Mouse (Mus musculus) liver, adult 2 months (tissue): Measurements from ENCODE around the gene Hsf2bp. TPM values are rescaled to one million over a fixed set of nuclear protein-coding genes. Genes with fewer than 3 reads are reported as not detected.

Source experiments
- DNase-seq: peaks from one replicate; pipeline ENCODE4 v3.0.0-alpha.2; 2011; ENCODE audit warnings: low read depth, low spot score; ENCODE audit errors: extremely low read depth
- H3K27ac ChIP-seq: fragments of 200-500 bp; replicated peaks from 2 replicates; pipeline ENCODE4 v1.5.1; 2012; ENCODE audit warnings: low read depth, mild to moderate bottlenecking, control low read depth, inconsistent platforms, low read length; ENCODE audit not compliant: insufficient read depth
- H3K27me3 ChIP-seq: fragments of 200-500 bp; 2 replicates; pipeline ENCODE4 v1.6.1; 2012; ENCODE audit warnings: mild to moderate bottlenecking, moderate library complexity, low read length, inconsistent platforms; ENCODE audit not compliant: control insufficient read depth, insufficient read depth
- H3K36me3 ChIP-seq: fragments of 200-500 bp; 2 replicates; pipeline ENCODE4 v1.6.1; 2012; ENCODE audit warnings: low read length, inconsistent platforms; ENCODE audit not compliant: control insufficient read depth, insufficient read depth
- H3K4me1 ChIP-seq: fragments of 200-500 bp; 2 replicates; pipeline ENCODE4 v1.6.1; 2011; ENCODE audit warnings: low read length; ENCODE audit not compliant: control insufficient read depth, insufficient read depth
- H3K4me3 ChIP-seq: fragments of 200-500 bp; 2 replicates; pipeline ENCODE4 v1.5.1; 2011; ENCODE audit warnings: low read depth, mild to moderate bottlenecking, control low read depth, low read length, moderate library complexity; ENCODE audit not compliant: insufficient read depth
- H3K79me2 ChIP-seq: fragments of 200-500 bp; 2 replicates; pipeline ENCODE4 v1.6.1; 2012; ENCODE audit warnings: inconsistent platforms, mild to moderate bottlenecking, low read length, moderate library complexity; ENCODE audit not compliant: control insufficient read depth, insufficient read depth
- H3K9ac ChIP-seq: fragments of 200-500 bp; 2 replicates; pipeline ENCODE4 v1.6.1; 2012; ENCODE audit warnings: low read depth, mild to moderate bottlenecking, control low read depth, inconsistent platforms, low read length
- CTCF ChIP-seq: fragments of 200-500 bp; IDR thresholded peaks from 2 replicates; pipeline ENCODE4 v1.5.1; 2011; ENCODE audit warnings: low read depth, low read length, control low read depth
- POLR2A ChIP-seq: fragments of 200-500 bp; IDR thresholded peaks from 2 replicates; pipeline ENCODE4 v1.6.1; 2011; ENCODE audit warnings: low read length, control low read depth; ENCODE audit not compliant: insufficient read depth; ENCODE audit errors: extremely low read depth
- WGBS: fragments of 180-500 bp; shearing (Covaris S2); methylation state at CpG from one replicate; pipeline ENCODE4 v1.1.7; 2018; 5-methylcytosine and 5-hydroxymethylcytosine counted together
- polyA plus RNA-seq: library from polyadenylated mRNA; depleted of rRNA; stranded (reverse); fragments of >200 nt; gene quantifications from 2 replicates; pipeline ENCODE4 v1.2.3, GENCODE M21; 2012
- total RNA-seq: library from RNA; depleted of rRNA; stranded (reverse); fragments of >200 nt; gene quantifications from 2 replicates; pipeline ENCODE4 v1.2.3, GENCODE M21; 2014

The Hsf2bp gene
- total and polyA plus RNA-seq, 2 experiments, result 0.18 to 0.46 TPM

- no peak overlapping the region for H3K27ac ChIP-seq
- H3K4me1 ChIP-seq, result peaks cover 7% of the 10 kb centered on the region; the same call in 1 of the 2 replicates
- TF ChIP-seq POLR2A (no peak), CTCF (no peak)
- H3K79me2 ChIP-seq, result no peaks in the 10 kb centered on the region
- H3K9ac ChIP-seq, result no peak overlapping the region
- WGBS, result 80% methylated on average over 5 of the region's 5 CpGs
- no peak overlapping the region for H3K4me3 ChIP-seq
- no peaks in the 10 kb centered on the region for H3K27me3 ChIP-seq
- H3K36me3 ChIP-seq, result no peaks in the 10 kb centered on the region
- DNase-seq, result no peak
Observed at GRCm38 (mm10) chr17:32018127-32018894, 17.8 kb downstream of the Hsf2bp start.

- TF ChIP-seq CTCF (no peak), POLR2A (no peak)
- Histone ChIP-seq H3K4me1 (no peaks in the 10 kb centered on the region), H3K36me3 (no peaks in the 10 kb centered on the region), H3K79me2 (no peaks in the 10 kb centered on the region), H3K4me3 (no peak overlapping the region), H3K9ac (no peak overlapping the region), H3K27me3 (no peaks in the 10 kb centered on the region), H3K27ac (no peak overlapping the region)
- 93% methylated on average over 8 of the region's 8 CpGs for WGBS
- no peak for DNase-seq
Observed at GRCm38 (mm10) chr17:32016481-32016880, 19.7 kb downstream of the Hsf2bp start.

- no peaks in the 10 kb centered on the region for H3K4me1 ChIP-seq
- H3K36me3 ChIP-seq, result no peaks in the 10 kb centered on the region
- DNase-seq, result no peak
- no peak overlapping the region for H3K27ac ChIP-seq
- no peak overlapping the region for H3K4me3 ChIP-seq
- H3K27me3 ChIP-seq, result no peaks in the 10 kb centered on the region
- H3K9ac ChIP-seq, result no peak overlapping the region
- no peak for TF ChIP-seq CTCF
- TF ChIP-seq POLR2A, result no peak
- H3K79me2 ChIP-seq, result no peaks in the 10 kb centered on the region
Observed at GRCm38 (mm10) chr17:32013659-32014058, 22.5 kb downstream of the Hsf2bp start.

- H3K79me2 ChIP-seq, result no peaks in the 10 kb centered on the region
Observed at GRCm38 (mm10) chr17:32012254-32012653, 23.9 kb downstream of the Hsf2bp start.

GRCm38 (mm10) chr17:32011694-32012093, 24.5 kb downstream of the Hsf2bp start:
- DNase-seq, result no peak
- TF ChIP-seq CTCF (no peak), POLR2A (no peak)
- Histone ChIP-seq H3K4me3 (no peak overlapping the region), H3K27ac (no peak overlapping the region), H3K27me3 (no peaks in the 10 kb centered on the region), H3K79me2 (no peaks in the 10 kb centered on the region), H3K36me3 (no peaks in the 10 kb centered on the region), H3K9ac (no peak overlapping the region), H3K4me1 (no peaks in the 10 kb centered on the region)
- 84% methylated on average over 6 of the region's 6 CpGs for WGBS

More at GRCm38 (mm10) chr17:32012254-32012653, 23.9 kb downstream of the Hsf2bp start:
- no peak overlapping the region for H3K9ac ChIP-seq
- WGBS, result 93% methylated on average over 3 of the region's 3 CpGs
- no peaks in the 10 kb centered on the region for H3K4me1 ChIP-seq
- no peaks in the 10 kb centered on the region for H3K27me3 ChIP-seq
- H3K4me3 ChIP-seq, result no peak overlapping the region
- no peak overlapping the region for H3K27ac ChIP-seq
- no peaks in the 10 kb centered on the region for H3K36me3 ChIP-seq
- TF ChIP-seq CTCF (no peak), POLR2A (no peak)
- DNase-seq, result no peak

- 78% methylated on average over 5 of the region's 5 CpGs for WGBS
- Histone ChIP-seq H3K4me1 (no peaks in the 10 kb centered on the region), H3K4me3 (no peak overlapping the region), H3K79me2 (no peaks in the 10 kb centered on the region), H3K36me3 (no peaks in the 10 kb centered on the region), H3K27me3 (no peaks in the 10 kb centered on the region), H3K27ac (no peak overlapping the region), H3K9ac (no peak overlapping the region)
- DNase-seq, result no peak
- TF ChIP-seq CTCF, result no peak
- TF ChIP-seq POLR2A, result no peak
Observed at GRCm38 (mm10) chr17:32006800-32007199, 29.3 kb downstream of the Hsf2bp start.
